25 mouse cellular contexts compared by ENCODE assay signal in the genomic region with DNA sequence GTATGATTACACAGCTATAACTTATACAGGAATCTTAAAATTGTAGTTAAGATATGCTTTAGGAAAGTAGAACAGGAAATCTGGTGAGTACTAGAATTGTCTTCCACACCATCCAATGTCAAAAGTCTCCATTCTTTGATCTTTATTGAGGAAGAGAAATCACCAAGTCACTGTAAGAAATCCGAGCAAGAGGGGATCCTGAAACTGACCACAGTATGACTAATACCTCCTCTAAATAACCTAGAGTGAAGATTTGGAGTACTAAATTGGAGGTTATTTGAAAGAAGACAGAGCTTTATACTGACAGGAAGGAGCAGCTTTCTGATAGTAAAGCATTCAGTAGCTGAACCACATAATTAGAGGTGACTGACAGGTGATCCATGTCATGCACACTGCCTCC.
DNase-seq lines count a peak whose midpoint lies in the region; ATAC-seq and TF ChIP-seq lines count a peak whose summit lies in the region.
"Had no signal": no experiment of that assay in that cellular context is flagged by ENCODE, and none has a peak within 500 bp of the region (broad histone marks: within the 10 kb centered on the region; RNA-seq: fewer than 3 reads in every experiment).

No protein-coding gene starts in this region.

- no peak overlapping the region for H3K9ac ChIP-seq in CH12.LX (ENCODE audit: insufficient read depth, low read depth)
- H3K9ac ChIP-seq in midbrain, embryonic 11.5 days (ENCODE audit: low read length), result no peak overlapping the region
- H3K9ac ChIP-seq: embryonic facial prominence, embryonic 13.5 days; embryonic facial prominence, embryonic 15.5 days; forebrain, embryonic 13.5 days; forebrain, embryonic 15.5 days; forebrain, postnatal 0 days had no signal

- ATAC-seq in common myeloid progenitor, adult 5-6 weeks (replicated peaks; ENCODE audit: low read depth, poor library complexity, severe bottlenecking), result peak; percentile 65
- peak; percentile 73 for ATAC-seq in megakaryocyte progenitor cell, adult 5-6 weeks (replicated peaks; ENCODE audit: poor library complexity)
- no peak for ATAC-seq in midbrain, embryonic 11.5 days (ENCODE audit: low FRiP score)
- ATAC-seq: CD4-positive, CD25-positive, alpha-beta regulatory T cell, adult 4 months; forebrain, embryonic 13.5 days; forebrain, embryonic 15.5 days; forebrain, postnatal 0 days had no signal

- peak; percentile 3 for DNase-seq in CH12.LX (ENCODE audit: extremely low read depth)
- DNase-seq in urinary bladder, postnatal 10 days (ENCODE audit: low spot score), result no peak
- DNase-seq in right cerebral cortex, adult 18-20 months, result no peak
- no peak for DNase-seq in kidney, adult 2 months
- DNase-seq in midbrain, embryonic 11.5 days (ENCODE audit: low spot score, missing footprints), result no peak
- DNase-seq: adrenal gland, adult 2 months; adrenal gland, postnatal 10 days; adrenal gland, postnatal 25 days; B cell, adult 2 months; cerebellum, adult 11-12 months; cerebellum, adult 2 months; cerebellum, adult 9-10 months; cerebellum, postnatal 10 days; cerebellum, postnatal 25 days; embryo, embryonic 11 days; forebrain, postnatal 0 days had no signal

- WGBS in macrophage (ENCODE audit: missing documents), result 17% methylated on average over 1 of the region's 1 CpGs
- 47% methylated on average over 1 of the region's 1 CpGs for WGBS in kidney, adult 2 months
- 68% methylated on average over 1 of the region's 1 CpGs for WGBS in midbrain, embryonic 11.5 days

- H3K27ac ChIP-seq in CH12.LX (ENCODE audit: insufficient read depth, low read depth) (no peak overlapping the region), macrophage (peak overlapping the region; percentile 8; the same call in 1 of the 2 replicates)
- H3K27ac ChIP-seq in kidney, adult 2 months (ENCODE audit: insufficient read depth, low read depth, low read length), result no peak overlapping the region
- H3K27ac ChIP-seq in midbrain, embryonic 11.5 days (ENCODE audit: low read depth, low read length), result no peak overlapping the region
- H3K27ac ChIP-seq: embryonic facial prominence, embryonic 13.5 days; embryonic facial prominence, embryonic 15.5 days; forebrain, embryonic 13.5 days; forebrain, embryonic 15.5 days had no signal

- no peak for TF ChIP-seq POLR2A in CH12.LX (IDR thresholded peaks at IDR 0.05; ENCODE audit: low read depth, low read length)
- TF ChIP-seq POLR2A in kidney, adult 2 months (IDR thresholded peaks at IDR 0.05; ENCODE audit: low read depth, low read length), result no peak

- no peak for TF ChIP-seq CTCF in CH12.LX (conservative IDR thresholded peaks at IDR 0.05 in 1 of 2, IDR thresholded peaks at IDR 0.05 in 1 of 2; ENCODE audit: low read depth in 2 of 2, low read length in 2 of 2)
- no peak for TF ChIP-seq CTCF in kidney, adult 2 months (conservative IDR thresholded peaks at IDR 0.05; ENCODE audit: insufficient read depth, insufficient read length, low read depth, low read length)

- H3K36me3 ChIP-seq in CH12.LX (replicated peaks in 1 of 2; ENCODE audit: control insufficient read depth in 1 of 2, insufficient read depth in 1 of 2, low read length in 1 of 2) (no peaks in the 10 kb centered on the region), macrophage (ENCODE audit: inconsistent target) (no peaks in the 10 kb centered on the region)
- no peaks in the 10 kb centered on the region for H3K36me3 ChIP-seq in kidney, adult 2 months (ENCODE audit: control insufficient read depth, insufficient read depth, low read length)
- H3K36me3 ChIP-seq in midbrain, embryonic 11.5 days (ENCODE audit: control insufficient read depth, insufficient read depth, low read length), result no peaks in the 10 kb centered on the region
- H3K36me3 ChIP-seq: embryonic facial prominence, embryonic 13.5 days; embryonic facial prominence, embryonic 15.5 days; forebrain, embryonic 15.5 days had no signal

- no peak for TF ChIP-seq RAD21 in CH12.LX (IDR thresholded peaks at IDR 0.05; ENCODE audit: low read depth, low read length)

- no peaks in the 10 kb centered on the region for H3K79me2 ChIP-seq in CH12.LX (replicated peaks; ENCODE audit: control insufficient read depth, extremely low read depth, insufficient read depth, poor library complexity, severe bottlenecking)
- no peaks in the 10 kb centered on the region for H3K79me2 ChIP-seq in macrophage (ENCODE audit: inconsistent target)

- TF ChIP-seq EP300 in CH12.LX (IDR thresholded peaks at IDR 0.05; ENCODE audit: low read length), result no peak

- no peak overlapping the region for H3K4me3 ChIP-seq in CH12.LX (replicated peaks in 1 of 3; ENCODE audit: low read depth in 2 of 3, low read length in 2 of 3, poor library complexity in 1 of 3)
- no peak overlapping the region for H3K4me3 ChIP-seq in macrophage (ENCODE audit: inconsistent target)
- H3K4me3 ChIP-seq in kidney, adult 2 months (ENCODE audit: insufficient read depth, low read depth, low read length), result no peak overlapping the region
- no peak overlapping the region for H3K4me3 ChIP-seq in midbrain, embryonic 11.5 days (ENCODE audit: low read depth, low read length)
- H3K4me3 ChIP-seq: embryonic facial prominence, embryonic 13.5 days; embryonic facial prominence, embryonic 15.5 days; erythroblast, embryonic 14.5 days; forebrain, embryonic 13.5 days; forebrain, embryonic 15.5 days had no signal

- H3K4me2 ChIP-seq in CH12.LX (ENCODE audit: insufficient read depth, low read depth, poor library complexity, severe bottlenecking), result no peak overlapping the region
- no peak overlapping the region for H3K4me2 ChIP-seq in midbrain, embryonic 11.5 days
- H3K4me2 ChIP-seq: embryonic facial prominence, embryonic 13.5 days; embryonic facial prominence, embryonic 15.5 days; forebrain, embryonic 13.5 days; forebrain, embryonic 15.5 days had no signal

- no peaks in the 10 kb centered on the region for H3K9me3 ChIP-seq in CH12.LX (replicated peaks; ENCODE audit: low read length)
- H3K9me3 ChIP-seq in midbrain, embryonic 11.5 days (ENCODE audit: control insufficient read depth, low read length), result no peaks in the 10 kb centered on the region
- H3K9me3 ChIP-seq: embryonic facial prominence, embryonic 13.5 days; embryonic facial prominence, embryonic 15.5 days; forebrain, embryonic 13.5 days; forebrain, embryonic 15.5 days had no signal

- in situ Hi-C loops in CH12.LX (cut with MboI; ENCODE audit: low pct_ligation_motif_present, low pct_unique_long_range_greater_than_20kb, low sequenced_read_pairs), result no loop called here

- dilution Hi-C loops in CH12.LX (cut with MboI; ENCODE audit: extremely low pct_ligation_motif_present, extremely low pct_unique_long_range_greater_than_20kb, low sequenced_read_pairs), result no loop called here

- no peaks in the 10 kb centered on the region for H3K4me1 ChIP-seq in CH12.LX (ENCODE audit: control insufficient read depth in 1 of 2, insufficient read depth in 2 of 2)
- H3K4me1 ChIP-seq in kidney, adult 2 months (ENCODE audit: control insufficient read depth, insufficient read depth, low read length), result no peaks in the 10 kb centered on the region
- H3K4me1 ChIP-seq in midbrain, embryonic 11.5 days (ENCODE audit: control insufficient read depth, insufficient read depth, low read length), result no peaks in the 10 kb centered on the region
- H3K4me1 ChIP-seq: embryonic facial prominence, embryonic 13.5 days; embryonic facial prominence, embryonic 15.5 days; forebrain, embryonic 13.5 days; forebrain, embryonic 15.5 days had no signal

- no peaks in the 10 kb centered on the region for H3K27me3 ChIP-seq in CH12.LX (replicated peaks)
- no peaks in the 10 kb centered on the region for H3K27me3 ChIP-seq in kidney, adult 2 months (replicated peaks; ENCODE audit: control insufficient read depth, insufficient read depth, low read length)
- H3K27me3 ChIP-seq in midbrain, embryonic 11.5 days (ENCODE audit: control insufficient read depth, insufficient read depth, low read length), result no peaks in the 10 kb centered on the region
- H3K27me3 ChIP-seq: embryonic facial prominence, embryonic 13.5 days; embryonic facial prominence, embryonic 15.5 days; forebrain, embryonic 13.5 days; forebrain, embryonic 15.5 days had no signal

TF ChIP-seq in CH12.LX, 34 proteins besides CTCF, POLR2A, EP300 and RAD21:
- no peak for TF ChIP-seq TCF12 (IDR thresholded peaks at IDR 0.05; ENCODE audit: low read depth, low read length)
- no peak for TF ChIP-seq SIN3A (IDR thresholded peaks at IDR 0.05; ENCODE audit: low read length)
- no peak for TF ChIP-seq GABPA (IDR thresholded peaks at IDR 0.05; ENCODE audit: insufficient replicate concordance, low read depth, low read length)
- TF ChIP-seq IRF4 (IDR thresholded peaks at IDR 0.05; ENCODE audit: low read depth, low read length), result no peak
- no peak for TF ChIP-seq MAX (IDR thresholded peaks at IDR 0.05; ENCODE audit: low read length)
- no peak for TF ChIP-seq USF1 (IDR thresholded peaks at IDR 0.05; ENCODE audit: low read depth, low read length)
- TF ChIP-seq MXI1 (IDR thresholded peaks at IDR 0.05; ENCODE audit: low read depth, low read length), result no peak
- TF ChIP-seq MAFK (IDR thresholded peaks at IDR 0.05; ENCODE audit: insufficient replicate concordance, low read length), result no peak
- no peak for TF ChIP-seq JUN (IDR thresholded peaks at IDR 0.05; ENCODE audit: insufficient read depth, low read depth, low read length)
- TF ChIP-seq SMC3 (IDR thresholded peaks at IDR 0.05; ENCODE audit: low read depth, low read length), result no peak
- no peak for TF ChIP-seq PAX5 (IDR thresholded peaks at IDR 0.05; ENCODE audit: low read length)
- TF ChIP-seq MYC (IDR thresholded peaks at IDR 0.05; ENCODE audit: low read depth, low read length), result no peak
- TF ChIP-seq JUND (conservative IDR thresholded peaks at IDR 0.05; ENCODE audit: low read depth, low read length), result no peak
- no peak for TF ChIP-seq ELF1 (IDR thresholded peaks at IDR 0.05; ENCODE audit: low read depth, low read length)
